Mouse (Mus musculus) stomach, postnatal 0 days (tissue): ENCODE measurements around the gene Tlcd2. TPM values are rescaled to one million over a fixed set of nuclear protein-coding genes. Genes with fewer than 3 reads are reported as not detected.

Source experiments
- ATAC-seq: fragments of 200-750 bp; cut with Nextera tagmentation; 2 replicates; pipeline ENCODE4 v1.8.0; 2017; ENCODE audit not compliant: low FRiP score, low TSS enrichment
- DNase-seq: peaks from one replicate; pipeline ENCODE4 v3.0.0-alpha.2; 2016; ENCODE audit warnings: low spot score
- H3K27ac ChIP-seq: fragments of 300-500 bp; sonication (generic); replicated peaks from 2 replicates; pipeline ENCODE4 v1.5.1; 2014; ENCODE audit warnings: mild to moderate bottlenecking, control low read depth
- H3K27me3 ChIP-seq: fragments of 300-500 bp; sonication (generic); 2 replicates; pipeline ENCODE4 v1.6.1; 2014; ENCODE audit warnings: low read length; ENCODE audit not compliant: control insufficient read depth, insufficient read depth
- H3K36me3 ChIP-seq: fragments of 300-500 bp; sonication (generic); 2 replicates; pipeline ENCODE4 v1.6.1; 2014; ENCODE audit warnings: low read length, mixed read lengths; ENCODE audit not compliant: control insufficient read depth, insufficient read depth
- H3K4me1 ChIP-seq: fragments of 300-500 bp; sonication (generic); replicated peaks from 2 replicates; pipeline ENCODE4 v1.6.1; 2014; ENCODE audit warnings: antibody characterized with exemption; ENCODE audit not compliant: control insufficient read depth, insufficient read depth
- H3K4me2 ChIP-seq: fragments of 300-500 bp; sonication (generic); replicated peaks from 2 replicates; pipeline ENCODE4 v1.6.1; 2014; ENCODE audit warnings: low read depth, mild to moderate bottlenecking, control low read depth, moderate library complexity
- H3K4me3 ChIP-seq: fragments of 300-500 bp; sonication (generic); 2 replicates; pipeline ENCODE4 v1.5.1; 2014; ENCODE audit warnings: low read depth, low read length, control low read depth
- H3K9ac ChIP-seq: fragments of 300-500 bp; sonication (generic); 2 replicates; pipeline ENCODE4 v1.6.1; 2014; ENCODE audit warnings: mild to moderate bottlenecking, low read length, control low read depth, mixed read lengths
- H3K9me3 ChIP-seq: fragments of 300-500 bp; sonication (generic); 2 replicates; pipeline ENCODE4 v1.6.1; 2016; ENCODE audit warnings: low read length; ENCODE audit not compliant: control insufficient read depth
- CTCF ChIP-seq: IDR thresholded peaks from 2 replicates; pipeline ENCODE4 v1.5.1; 2016; ENCODE audit warnings: antibody characterized with exemption, low read depth, mild to moderate bottlenecking, moderate library complexity
- EP300 ChIP-seq: optimal IDR thresholded peaks from 2 replicates; pipeline ENCODE3; 2016; ENCODE audit warnings: antibody characterized with exemption
- WGBS: fragments of 180-500 bp; shearing (Covaris S2); extraction: QIAGEN DNeasy Blood & Tissue Kit; methylation state at CpG from one replicate; pipeline ENCODE4 v1.1.7; 2014; 5-methylcytosine and 5-hydroxymethylcytosine counted together
- polyA plus RNA-seq: library from polyadenylated mRNA; unstranded; fragments of >200 nt; fragmentation: Nextera tagmentation; extraction: Ambion mirVana; gene quantifications from 2 replicates; pipeline ENCODE4 v1.2.1, GENCODE M21; 2015

The Tlcd2 gene
- polyA plus RNA-seq, 1 experiment from 2014 or later, result 16.0 TPM

- DNase-seq (no peak), ATAC-seq (no peak)
- Histone ChIP-seq H3K36me3 (no peaks in the 10 kb centered on the region), H3K27me3 (no peaks in the 10 kb centered on the region), H3K9me3 (no peaks in the 10 kb centered on the region), H3K27ac (no peak overlapping the region), H3K4me2 (no peak overlapping the region), H3K9ac (no peak overlapping the region), H3K4me1 (no peaks in the 10 kb centered on the region), H3K4me3 (no peak overlapping the region)
- WGBS, result 71% methylated on average over 9 of the region's 9 CpGs
- TF ChIP-seq CTCF (no peak), EP300 (no peak)
Measured at GRCm38 (mm10) chr11:75429019-75429705, 32.4 kb upstream of the Tlcd2 start.

GRCm38 (mm10) chr11:75431307-75431706 is 30.2 kb upstream of the Tlcd2 start:
- no peaks in the 10 kb centered on the region for H3K27me3 ChIP-seq
- TF ChIP-seq EP300 (no peak), CTCF (no peak)
- DNase-seq (no peak), ATAC-seq (no peak)
- no peaks in the 10 kb centered on the region for H3K9me3 ChIP-seq
- no peak overlapping the region for H3K4me3 ChIP-seq
- no peak overlapping the region for H3K9ac ChIP-seq
- 76% methylated on average over 11 of the region's 11 CpGs for WGBS
- no peak overlapping the region for H3K4me2 ChIP-seq
- H3K27ac ChIP-seq, result no peak overlapping the region
- no peaks in the 10 kb centered on the region for H3K36me3 ChIP-seq
- H3K4me1 ChIP-seq, result no peaks in the 10 kb centered on the region

GRCm38 (mm10) chr11:75434138-75434537 is 27.4 kb upstream of the Tlcd2 start:
- no peaks in the 10 kb centered on the region for H3K36me3 ChIP-seq
- no peak overlapping the region for H3K9ac ChIP-seq
- 87% methylated on average over 5 of the region's 5 CpGs for WGBS
- H3K4me3 ChIP-seq, result no peak overlapping the region
- H3K4me2 ChIP-seq, result no peak overlapping the region
- H3K9me3 ChIP-seq, result no peaks in the 10 kb centered on the region
- no peak for ATAC-seq
- no peaks in the 10 kb centered on the region for H3K27me3 ChIP-seq
- no peak for TF ChIP-seq EP300
- TF ChIP-seq CTCF, result peak; percentile 41
- H3K27ac ChIP-seq, result no peak overlapping the region
- DNase-seq, result no peak
- H3K4me1 ChIP-seq, result no peaks in the 10 kb centered on the region

GRCm38 (mm10) chr11:75438194-75438593 is 23.3 kb upstream of the Tlcd2 start:
- DNase-seq, result no peak
- 68% methylated on average over 13 of the region's 13 CpGs for WGBS
- no peaks in the 10 kb centered on the region for H3K27me3 ChIP-seq
- no peak overlapping the region for H3K4me2 ChIP-seq
- no peaks in the 10 kb centered on the region for H3K4me1 ChIP-seq
- no peak for ATAC-seq
- H3K36me3 ChIP-seq, result peaks cover 6% of the 10 kb centered on the region; the same call in 1 of the 2 replicates
- H3K27ac ChIP-seq, result no peak overlapping the region
- H3K9ac ChIP-seq, result no peak overlapping the region
- no peak overlapping the region for H3K4me3 ChIP-seq
- TF ChIP-seq EP300 (no peak), CTCF (no peak)
- no peaks in the 10 kb centered on the region for H3K9me3 ChIP-seq

DNA sequence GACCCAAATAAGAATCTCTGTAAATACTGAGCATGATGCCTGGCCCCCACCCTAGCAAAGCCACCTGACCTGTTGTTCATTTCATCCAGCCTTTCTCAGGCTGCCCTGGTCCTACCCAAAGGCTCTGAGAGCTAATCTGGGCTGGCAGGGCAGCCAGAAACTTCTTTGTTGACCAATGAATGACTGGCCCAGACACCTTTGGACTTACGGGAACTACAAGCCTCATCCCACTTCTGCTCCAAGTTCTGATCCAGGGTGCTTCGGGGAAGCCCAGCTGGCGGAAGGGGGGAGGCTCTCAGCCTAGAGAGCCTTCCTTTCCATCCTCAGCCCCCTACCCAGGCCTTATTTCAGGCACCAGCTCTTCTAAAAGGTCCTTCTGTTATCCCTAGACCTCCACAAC is 22.7 kb upstream of the Tlcd2 start:
- TF ChIP-seq EP300, result no peak
- no peak for TF ChIP-seq CTCF
- Histone ChIP-seq H3K4me2 (no peak overlapping the region), H3K27me3 (no peaks in the 10 kb centered on the region), H3K4me3 (no peak overlapping the region), H3K36me3 (peaks cover 6% of the 10 kb centered on the region; the same call in 1 of the 2 replicates), H3K4me1 (no peaks in the 10 kb centered on the region), H3K9me3 (no peaks in the 10 kb centered on the region), H3K9ac (0 out of 2 replicates have a peak overlapping the region, but pooled peaks have one; percentile 27), H3K27ac (peak overlapping the region; percentile 24; the same call in 1 of the 2 replicates)
- DNase-seq (peak; percentile 32), ATAC-seq (no peak)
- WGBS, result 73% methylated on average over 3 of the region's 3 CpGs

- no peak for TF ChIP-seq CTCF
- H3K27me3 ChIP-seq, result no peaks in the 10 kb centered on the region
- H3K9ac ChIP-seq, result 0 out of 2 replicates have a peak within 1 kb of the TSS, but pooled peaks have one; percentile 27
- no peaks in the 10 kb centered on the region for H3K4me1 ChIP-seq
- peaks cover 6% of the 10 kb centered on the region; the same call in 1 of the 2 replicates for H3K36me3 ChIP-seq
- H3K4me2 ChIP-seq, result no peak within 1 kb of the TSS
- no peaks in the 10 kb centered on the region for H3K9me3 ChIP-seq
- 52% methylated on average over 6 of the region's 6 CpGs for whole genome bisulfite sequencing
- ATAC-seq, result peak; percentile 26; the same call in 1 of the 2 replicates
- DNase-seq, result peak; percentile 49
- H3K4me3 ChIP-seq, result no peak within 1 kb of the TSS
- H3K27ac ChIP-seq, result peak within 1 kb of the TSS; percentile 24; the same call in 1 of the 2 replicates
Measured at GRCm38 (mm10) chr11:75439363-75439762, 22.2 kb upstream of the Tlcd2 start, which contains the start of gene Serpinf2. TSS of gene Serpinf2 (minus strand) at chr11:75439591.
